Comparison of ENCODE assay signal across 30 mouse cellular contexts in the genomic region with DNA sequence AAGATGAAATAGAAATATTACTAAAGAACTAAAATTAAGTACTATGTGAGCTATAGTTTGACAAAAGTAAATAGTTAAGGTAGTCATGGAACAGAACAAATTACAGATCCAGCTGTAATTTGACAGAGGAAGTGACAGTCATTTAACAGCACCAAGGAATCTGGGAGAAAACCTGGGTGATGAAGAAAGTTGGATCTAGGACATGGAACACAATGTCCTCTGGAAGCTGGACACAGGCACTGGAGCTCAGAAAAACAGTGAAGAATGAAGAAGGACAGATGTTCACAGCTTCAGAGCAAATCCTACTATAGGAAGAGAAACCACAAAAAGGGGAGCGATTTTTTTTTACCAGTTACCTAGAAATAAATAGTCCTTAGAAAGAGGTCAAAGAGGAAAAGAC.
"Had no signal": no experiment of that assay in that cellular context is flagged by ENCODE, and none has a peak within 500 bp of the region (broad histone marks: within the 10 kb centered on the region; RNA-seq: fewer than 3 reads in every experiment).

No protein-coding gene starts in this region.

- H3K9ac ChIP-seq: limb, embryonic 12.5 days; limb, embryonic 13.5 days; limb, embryonic 15.5 days; liver, embryonic 12.5 days; liver, embryonic 13.5 days; liver, embryonic 14.5 days; liver, embryonic 15.5 days; liver, postnatal 0 days; lung, embryonic 14.5 days; lung, embryonic 15.5 days; midbrain, embryonic 12.5 days; midbrain, embryonic 13.5 days; midbrain, embryonic 15.5 days; neural tube, embryonic 12.5 days; neural tube, embryonic 13.5 days had no signal

- H3K9me3 ChIP-seq: limb, embryonic 10.5 days; limb, embryonic 12.5 days; limb, embryonic 13.5 days; limb, embryonic 15.5 days; liver, embryonic 12.5 days; liver, embryonic 13.5 days; liver, embryonic 15.5 days; lung, embryonic 15.5 days; megakaryocyte, embryonic 14.5 days; midbrain, embryonic 10.5 days; midbrain, embryonic 12.5 days; midbrain, embryonic 13.5 days; midbrain, embryonic 15.5 days; neural tube, embryonic 12.5 days; neural tube, embryonic 13.5 days had no signal

- H3K27me3 ChIP-seq: limb, embryonic 12.5 days; limb, embryonic 13.5 days; limb, embryonic 15.5 days; liver, embryonic 12.5 days; liver, embryonic 13.5 days; liver, embryonic 15.5 days; lung, embryonic 15.5 days; midbrain, embryonic 12.5 days; midbrain, embryonic 13.5 days; midbrain, embryonic 15.5 days; neural tube, embryonic 12.5 days; neural tube, embryonic 13.5 days had no signal

- H3K4me2 ChIP-seq: limb, embryonic 12.5 days; limb, embryonic 13.5 days; limb, embryonic 15.5 days; liver, embryonic 11.5 days; liver, embryonic 12.5 days; liver, embryonic 13.5 days; liver, embryonic 15.5 days; lung, embryonic 14.5 days; lung, embryonic 15.5 days; midbrain, embryonic 11.5 days; midbrain, embryonic 12.5 days; midbrain, embryonic 13.5 days; midbrain, embryonic 15.5 days; neural tube, embryonic 12.5 days; neural tube, embryonic 13.5 days had no signal

- H3K36me3 ChIP-seq: limb, embryonic 10.5 days; limb, embryonic 12.5 days; limb, embryonic 13.5 days; limb, embryonic 15.5 days; liver, embryonic 12.5 days; liver, embryonic 13.5 days; liver, embryonic 15.5 days; lung, embryonic 15.5 days; midbrain, embryonic 10.5 days; midbrain, embryonic 12.5 days; midbrain, embryonic 13.5 days; midbrain, embryonic 15.5 days; neural tube, embryonic 12.5 days; neural tube, embryonic 13.5 days had no signal

- H3K4me1 ChIP-seq: limb, embryonic 10.5 days; limb, embryonic 12.5 days; limb, embryonic 13.5 days; limb, embryonic 15.5 days; liver, embryonic 12.5 days; liver, embryonic 13.5 days; liver, embryonic 15.5 days; lung, embryonic 15.5 days; megakaryocyte, embryonic 14.5 days; midbrain, embryonic 10.5 days; midbrain, embryonic 12.5 days; midbrain, embryonic 13.5 days; midbrain, embryonic 15.5 days; neural tube, embryonic 12.5 days; neural tube, embryonic 13.5 days had no signal

- H3K27ac ChIP-seq: left cerebral cortex, adult 2 months; limb, embryonic 10.5 days; limb, embryonic 12.5 days; limb, embryonic 13.5 days; limb, embryonic 15.5 days; liver, embryonic 12.5 days; liver, embryonic 13.5 days; liver, embryonic 14.5 days; liver, embryonic 15.5 days; lung, embryonic 15.5 days; macrophage; midbrain, embryonic 10.5 days; midbrain, embryonic 12.5 days; midbrain, embryonic 13.5 days; midbrain, embryonic 15.5 days; neural tube, embryonic 12.5 days; neural tube, embryonic 13.5 days had no signal

- H3K4me3 ChIP-seq: left cerebral cortex, adult 2 months; limb, embryonic 10.5 days; limb, embryonic 12.5 days; limb, embryonic 13.5 days; limb, embryonic 15.5 days; liver, embryonic 12.5 days; liver, embryonic 13.5 days; liver, embryonic 15.5 days; lung, embryonic 15.5 days; megakaryocyte, embryonic 14.5 days; midbrain, embryonic 10.5 days; midbrain, embryonic 12.5 days; midbrain, embryonic 13.5 days; midbrain, embryonic 15.5 days; myocyte; neural tube, embryonic 12.5 days; neural tube, embryonic 13.5 days had no signal

- ATAC-seq: liver, embryonic 12.5 days; liver, postnatal 0 days; midbrain, embryonic 13.5 days; midbrain, embryonic 15.5 days; midbrain, embryonic 16.5 days had no signal

- DNase-seq: left cerebral cortex, postnatal 4 days; liver; liver, embryonic 13.5 days; liver, postnatal 0 days; lung, adult 18-20 months; lung, embryonic 14.5 days; lung, postnatal 14 days; lung, postnatal 4 days; midbrain, embryonic 14.5 days had no signal
